Mouse (Mus musculus): ENCODE data around the gene Ccdc158.

The Ccdc158 gene

GRCm38 (mm10) chr5:92602691-92603690 lies 72.1 kb downstream of the Ccdc158 start, which contains the start of gene Stbd1:
TSS of gene Stbd1 (plus strand) at chr5:92603041.
- DNase-seq (ENCODE audit: low spot score in 2 of 2): no peak

- no peak for DNase-seq (ENCODE audit: low spot score in 2 of 2)
Measured at GRCm38 (mm10) chr5:92599030-92599429, 76.0 kb downstream of the Ccdc158 start.

- no peak for DNase-seq (ENCODE audit: low spot score in 2 of 2)
Measured at GRCm38 (mm10) chr5:92596865-92597264, 78.2 kb downstream of the Ccdc158 start.

GRCm38 (mm10) chr5:92595026-92595425 lies 80.0 kb downstream of the Ccdc158 start:
- DNase-seq (ENCODE audit: low spot score in 2 of 2): no peak

GRCm38 (mm10) chr5:92585932-92586331 lies 89.1 kb downstream of the Ccdc158 start:
- DNase-seq (ENCODE audit: low spot score in 2 of 2): no peak

GRCm38 (mm10) chr5:92579559-92579958 lies 95.5 kb downstream of the Ccdc158 start:
- DNase-seq (ENCODE audit: low spot score in 2 of 2): no peak

- no peak for DNase-seq (ENCODE audit: low spot score in 2 of 2)
Measured at GRCm38 (mm10) chr5:92571232-92571631, 103.8 kb downstream of the Ccdc158 start.

GRCm38 (mm10) chr5:92562002-92562401 lies 113.1 kb downstream of the Ccdc158 start:
- no peak for DNase-seq (ENCODE audit: low spot score in 2 of 2)

GRCm38 (mm10) chr5:92560201-92560600 lies 114.9 kb downstream of the Ccdc158 start:
- DNase-seq (ENCODE audit: low spot score in 2 of 2): no peak

Measured in frontal cortex, postnatal 14 days (tissue).